Mouse (Mus musculus) thymus, postnatal 0 days (tissue): ENCODE results near the gene Mrvi1. TPM values are rescaled to one million over a fixed set of nuclear protein-coding genes. Genes with fewer than 3 reads are reported as not detected.
"Not testable (repeated sequence)": the region's sequence is repeated elsewhere in the genome, so short reads cannot be mapped to it uniquely, and the experiment has no call there.

Experiments
- DNase-seq: peaks from one replicate; pipeline ENCODE4 v3.0.0-alpha.2; 2015; ENCODE audit warnings: low spot score
- polyA plus RNA-seq: library from polyadenylated mRNA; unstranded; fragments of >200 nt; fragmentation: Nextera tagmentation; extraction: Ambion mirVana; gene quantifications from 2 replicates; pipeline ENCODE4 v1.2.1, GENCODE M21; 2015

Gene Mrvi1
- polyA plus RNA-seq, 1 experiment from 2014 or later: 0.92 TPM

GRCm38 (mm10) chr7:110941701-110942530, 40.3 kb downstream of the Mrvi1 start:
- no peak for DNase-seq

DNA sequence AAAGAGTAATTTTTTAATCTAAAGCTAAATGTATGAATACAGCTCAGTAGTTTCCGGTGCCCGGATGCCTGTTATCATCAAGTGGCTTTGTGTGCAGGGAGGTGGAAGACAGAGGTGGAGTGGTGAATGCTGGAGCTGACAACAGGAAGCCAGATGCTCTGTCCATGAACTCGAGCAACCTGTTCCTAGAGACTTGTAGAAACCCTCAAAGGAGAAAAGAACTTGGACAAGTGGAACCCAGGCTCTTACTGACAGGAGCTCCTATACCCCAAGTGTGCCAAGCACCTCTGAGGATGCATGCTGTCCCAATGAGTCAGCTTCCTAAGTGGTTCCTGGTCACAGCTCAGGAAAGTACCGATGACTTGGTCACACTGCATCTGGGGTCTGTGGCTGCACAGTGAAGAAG, 41.1 kb downstream of the Mrvi1 start:
- DNase-seq: no peak

DNA sequence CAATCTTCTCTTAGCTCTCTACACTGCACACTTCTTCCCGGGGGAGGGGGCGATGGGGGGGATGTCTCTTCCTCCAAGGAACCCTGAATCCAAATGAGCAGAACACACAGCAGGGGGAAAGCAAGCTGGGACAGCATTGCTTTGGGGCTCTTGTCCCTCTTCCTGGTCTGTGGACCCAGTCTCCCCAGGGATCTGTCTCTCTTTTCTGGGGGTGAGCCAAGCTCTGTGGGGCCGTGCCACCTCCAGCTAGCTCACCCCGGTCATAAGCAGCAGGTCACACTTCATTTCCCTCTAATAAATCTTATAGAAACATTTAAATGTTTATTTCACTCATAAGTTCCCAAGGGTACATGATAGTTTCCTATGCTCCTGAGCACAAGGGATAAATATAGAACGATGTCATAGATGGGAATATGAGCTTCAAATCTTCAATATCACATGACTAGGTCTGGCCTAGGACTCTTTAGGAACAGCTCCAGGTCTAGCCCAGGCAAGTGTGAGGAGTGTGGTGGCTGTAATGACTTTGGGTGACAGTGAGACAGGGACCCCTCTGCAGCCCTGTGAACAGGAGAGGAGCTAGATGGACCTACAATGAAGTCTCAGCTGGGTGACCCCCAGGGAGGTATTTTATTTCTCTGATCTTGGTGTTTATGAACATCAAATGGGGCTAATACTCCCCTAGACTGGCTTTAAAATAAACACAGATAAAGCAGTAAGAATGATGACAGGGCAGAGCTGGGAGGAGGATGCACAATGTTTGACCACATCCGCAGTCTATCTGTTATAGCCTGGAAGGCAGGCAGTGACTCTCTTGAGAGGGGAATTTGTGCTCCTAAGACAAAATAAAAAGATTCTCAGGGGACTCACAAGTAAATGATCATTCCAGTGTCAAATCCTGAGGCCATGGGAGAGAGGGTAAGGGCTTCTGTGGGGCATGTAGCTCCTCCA, 46.2 kb downstream of the Mrvi1 start:
- DNase-seq: no peak

GRCm38 (mm10) chr7:110933999-110934398, 48.3 kb downstream of the Mrvi1 start:
- DNase-seq: no peak

GRCm38 (mm10) chr7:110933329-110933728, 48.9 kb downstream of the Mrvi1 start:
- DNase-seq: no peak

DNA sequence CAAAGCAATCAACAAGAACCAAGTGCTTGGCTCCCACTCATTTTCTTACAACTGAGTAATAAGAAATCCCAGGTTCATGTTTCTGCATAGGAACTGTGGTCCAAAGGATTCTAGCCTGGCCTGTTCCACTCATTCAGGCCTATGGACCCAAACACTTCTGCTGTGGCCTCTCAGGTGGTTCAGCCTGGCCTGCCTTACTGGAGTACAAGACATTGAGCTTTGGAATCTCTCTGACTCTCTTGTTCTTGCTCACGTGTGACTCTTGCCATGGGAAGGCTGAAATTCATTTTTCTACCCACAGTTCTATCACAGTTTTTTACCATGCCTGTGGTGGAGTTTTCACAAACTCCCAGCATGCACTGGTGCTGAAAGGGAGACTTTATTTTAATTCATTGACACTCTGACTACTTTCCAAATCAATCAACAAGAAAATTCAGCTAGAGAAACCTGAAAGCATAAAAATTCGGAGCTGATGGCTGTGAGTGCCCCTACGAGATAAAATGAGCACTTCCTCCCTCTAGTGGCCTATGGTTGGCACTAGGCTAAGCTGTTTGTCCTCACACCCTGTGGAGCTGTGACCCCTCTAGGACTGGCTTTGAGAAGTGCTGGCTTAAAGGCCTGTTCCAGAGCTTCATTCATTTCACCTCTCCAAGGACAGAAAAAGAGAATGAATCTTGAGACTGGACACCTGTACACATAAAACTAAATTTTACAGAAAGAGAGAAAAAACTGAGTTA, 52.0 kb downstream of the Mrvi1 start:
- peak; percentile 53 for DNase-seq

GRCm38 (mm10) chr7:110926562-110926961, 55.7 kb downstream of the Mrvi1 start:
- DNase-seq: no peak

GRCm38 (mm10) chr7:110920331-110921261, 61.7 kb downstream of the Mrvi1 start:
- DNase-seq: no peak

- peak; percentile 44 for DNase-seq
Measured at GRCm38 (mm10) chr7:110919721-110920120, 62.5 kb downstream of the Mrvi1 start.

- DNase-seq: no peak
Measured at GRCm38 (mm10) chr7:110915913-110916312, 66.3 kb downstream of the Mrvi1 start.

DNA sequence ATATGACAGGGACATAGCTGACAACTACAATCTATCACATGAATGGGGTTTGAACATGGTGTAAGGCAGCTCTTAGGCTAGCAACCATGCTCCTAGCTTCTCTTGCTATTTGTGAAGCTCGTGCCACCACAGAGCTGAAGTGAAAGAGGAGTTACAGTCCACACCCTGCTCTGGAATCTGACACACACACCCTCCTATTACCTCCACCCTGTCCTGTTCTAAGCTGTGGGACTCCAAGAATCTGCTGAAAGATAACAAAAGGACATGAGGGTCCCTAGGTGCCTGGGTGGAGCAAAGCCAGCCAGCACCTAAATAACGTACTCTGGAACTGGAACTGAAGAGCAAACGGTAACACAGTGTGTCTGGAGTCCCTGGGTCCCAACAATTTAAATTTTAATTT, 67.7 kb downstream of the Mrvi1 start:
- no peak for DNase-seq

GRCm38 (mm10) chr7:110913754-110914153, 68.5 kb downstream of the Mrvi1 start:
- no peak for DNase-seq

GRCm38 (mm10) chr7:110908209-110909144, 73.8 kb downstream of the Mrvi1 start:
- no peak for DNase-seq

- DNase-seq: no peak
Measured at GRCm38 (mm10) chr7:110906566-110906965, 75.7 kb downstream of the Mrvi1 start.

GRCm38 (mm10) chr7:110903226-110903625, 79.0 kb downstream of the Mrvi1 start:
- DNase-seq: no peak

DNA sequence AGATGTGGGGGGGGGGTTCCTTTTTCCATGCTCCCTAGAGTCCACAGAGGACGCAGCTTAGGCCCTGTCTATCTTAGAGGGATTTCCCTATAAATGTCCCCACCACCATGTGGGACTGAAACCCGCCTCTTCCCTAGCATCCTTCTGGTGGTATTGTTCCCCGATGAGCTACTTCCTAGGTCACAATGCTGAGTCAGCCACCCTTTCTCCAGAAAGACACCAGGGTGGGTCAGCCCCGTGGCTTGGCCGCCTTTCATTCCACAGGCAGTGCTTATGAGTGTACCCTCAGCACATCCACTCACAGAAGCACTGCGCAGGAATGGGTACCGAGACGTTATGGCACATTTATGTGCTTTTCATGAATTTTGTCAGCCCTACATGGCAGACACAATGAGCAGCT, 85.1 kb downstream of the Mrvi1 start:
- DNase-seq: no peak

DNA sequence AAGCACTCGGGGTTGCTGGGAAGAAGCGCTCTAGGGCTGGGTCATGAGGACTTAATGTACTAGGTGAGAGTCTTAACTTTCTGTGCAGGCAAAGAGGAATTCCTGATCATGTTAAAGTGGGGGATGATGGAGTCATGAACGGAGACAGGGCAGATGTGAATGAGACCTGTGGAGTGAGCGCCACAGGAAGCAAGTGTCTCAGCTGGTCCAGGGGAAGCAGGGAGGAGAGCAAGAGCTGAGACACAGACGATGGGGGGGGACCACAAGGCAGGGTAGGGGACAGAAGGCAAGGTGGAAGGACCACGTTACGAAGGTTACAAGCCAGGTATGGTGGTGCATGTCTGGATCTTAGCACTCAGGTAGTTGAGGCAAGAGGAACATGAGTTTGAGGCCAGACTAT, 85.8 kb downstream of the Mrvi1 start:
- no peak for DNase-seq

GRCm38 (mm10) chr7:110895772-110896171, 86.5 kb downstream of the Mrvi1 start:
- not testable (repeated sequence) for DNase-seq

DNA sequence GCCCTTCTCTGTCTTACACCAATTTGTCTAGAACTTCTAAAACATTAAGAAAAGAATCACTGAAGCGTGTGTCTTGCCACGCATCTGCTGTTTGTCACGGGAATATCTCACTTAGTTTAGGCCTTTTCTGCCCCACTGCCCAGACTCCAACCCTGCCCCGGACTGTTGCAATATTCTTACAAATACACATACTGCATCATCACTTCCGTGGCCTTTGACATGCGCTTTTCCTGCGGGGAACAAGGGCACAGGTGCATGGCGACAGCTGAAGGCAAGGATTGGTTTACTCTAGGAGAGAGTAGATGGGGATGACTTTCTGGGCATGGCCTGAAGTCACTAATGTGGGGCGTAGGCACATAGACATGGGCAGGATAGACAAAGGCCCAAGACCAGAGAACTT, 87.6 kb downstream of the Mrvi1 start:
- no peak for DNase-seq
